Mouse (Mus musculus) forebrain, embryonic 16.5 days (tissue): Measurements from ENCODE around the gene Gbp2b. TPM values are rescaled to one million over a fixed set of nuclear protein-coding genes. Genes with fewer than 3 reads are reported as not detected.
A peak's percentile ranks its signal among the peaks of the same experiment; 100 is the strongest.

Source experiments
- ATAC-seq: fragments of 200-750 bp; cut with Nextera tagmentation; 2 replicates; pipeline ENCODE4 v1.8.0; 2017; ENCODE audit warnings: mild to moderate bottlenecking, moderate library complexity
- H3K27ac ChIP-seq: fragments of 300-500 bp; sonication (generic); 2 replicates; pipeline ENCODE4 v1.5.1; 2014; ENCODE audit warnings: low read length, control low read depth
- H3K27me3 ChIP-seq: fragments of 300-500 bp; sonication (generic); replicated peaks from 2 replicates; pipeline ENCODE4 v1.6.1; 2014; ENCODE audit warnings: low read length; ENCODE audit not compliant: control insufficient read depth, insufficient read depth
- H3K36me3 ChIP-seq: fragments of 300-500 bp; sonication (generic); 2 replicates; pipeline ENCODE4 v1.6.1; 2014; ENCODE audit not compliant: control insufficient read depth, insufficient read depth
- H3K4me1 ChIP-seq: fragments of 300-500 bp; sonication (generic); replicated peaks from 2 replicates; pipeline ENCODE4 v1.6.1; 2014; ENCODE audit warnings: low read length; ENCODE audit not compliant: control insufficient read depth, insufficient read depth
- H3K4me2 ChIP-seq: fragments of 300-500 bp; sonication (generic); 2 replicates; pipeline ENCODE4 v1.6.1; 2014; ENCODE audit warnings: mild to moderate bottlenecking, low read length, control low read depth
- H3K4me3 ChIP-seq: fragments of 300-500 bp; sonication (generic); replicated peaks from 2 replicates; pipeline ENCODE4 v1.5.1; 2014; ENCODE audit warnings: mild to moderate bottlenecking, low read length, control low read depth
- H3K9ac ChIP-seq: fragments of 300-500 bp; sonication (generic); replicated peaks from 2 replicates; pipeline ENCODE4 v1.6.1; 2014; ENCODE audit warnings: low read depth, low read length, control low read depth
- H3K9me3 ChIP-seq: fragments of 300-500 bp; sonication (generic); 2 replicates; pipeline ENCODE4 v1.6.1; 2016; ENCODE audit warnings: low read length; ENCODE audit not compliant: control insufficient read depth
- WGBS: fragments of 180-500 bp; shearing (Covaris S2); extraction: QIAGEN DNeasy Blood & Tissue Kit; methylation state at CpG from one replicate; pipeline ENCODE4 v1.1.7; 2014; 5-methylcytosine and 5-hydroxymethylcytosine counted together
- polyA plus RNA-seq: library from polyadenylated mRNA; unstranded; fragments of >200 nt; fragmentation: Nextera tagmentation; extraction: Ambion mirVana; gene quantifications from 2 replicates; pipeline ENCODE4 v1.2.1, GENCODE M21; 2015

The Gbp2b gene
- not detected in 2 replicates for polyA plus RNA-seq

DNA sequence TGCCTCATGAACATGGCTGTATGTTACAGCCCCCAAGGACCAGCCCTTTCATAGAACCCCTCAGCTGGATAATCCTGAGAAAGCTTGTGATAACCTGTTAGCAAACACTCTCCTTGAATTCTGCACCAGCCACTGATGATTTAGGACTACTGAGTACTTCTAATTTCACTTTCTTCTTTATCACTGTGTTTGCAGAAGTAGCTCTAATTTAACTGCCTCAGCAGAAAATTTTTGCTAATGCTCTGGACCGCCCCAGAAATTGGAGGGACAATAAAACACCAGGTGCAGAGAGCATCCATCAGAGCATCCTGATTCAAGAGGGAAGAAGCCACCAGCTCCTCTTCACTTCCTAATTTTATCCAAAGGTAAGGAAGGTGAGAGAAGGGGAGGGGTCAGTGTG is at the start of gene Gbp2b:
Gene Gbp2b (plus strand): TSS at position 301 of the 400 bp plus-strand sequence.
- Histone ChIP-seq H3K27me3 (no peaks in the 10 kb centered on the region), H3K9ac (no peak within 1 kb of the TSS), H3K4me1 (no peaks in the 10 kb centered on the region), H3K36me3 (no peaks in the 10 kb centered on the region), H3K4me2 (no peak within 1 kb of the TSS), H3K27ac (no peak within 1 kb of the TSS), H3K4me3 (no peak within 1 kb of the TSS), H3K9me3 (no peaks in the 10 kb centered on the region)
- ATAC-seq: no peak
- 83% methylated on average over 1 of the region's 1 CpGs for WGBS

DNA sequence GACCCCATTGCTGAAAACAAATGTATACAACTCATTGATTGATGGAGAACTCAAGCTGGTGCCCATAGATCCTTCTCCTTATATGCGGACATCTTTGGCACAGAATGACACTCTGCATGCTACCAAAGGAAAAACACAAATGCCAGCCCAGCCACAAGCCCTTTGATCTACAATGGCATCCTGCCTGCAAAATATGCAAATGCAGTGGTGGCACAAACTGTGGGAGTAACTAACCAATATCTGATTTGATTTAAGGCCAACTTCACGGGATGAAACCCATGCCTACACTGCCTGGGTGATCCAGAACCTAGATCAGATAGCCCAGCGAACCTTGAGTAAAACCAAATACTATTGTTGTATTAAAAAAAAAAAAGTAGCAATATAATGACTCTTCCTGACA is 48.0 kb upstream of the Gbp2b start:
- no peaks in the 10 kb centered on the region for H3K36me3 ChIP-seq
- no peaks in the 10 kb centered on the region for H3K9me3 ChIP-seq
- no peak for ATAC-seq
- H3K4me2 ChIP-seq: no peak overlapping the region
- H3K27me3 ChIP-seq: no peaks in the 10 kb centered on the region
- no peak overlapping the region for H3K9ac ChIP-seq
- WGBS: 63% methylated on average over 3 of the region's 3 CpGs
- H3K4me3 ChIP-seq: no peak overlapping the region
- peaks cover 3% of the 10 kb centered on the region; the same call in 1 of the 2 replicates for H3K4me1 ChIP-seq
- H3K27ac ChIP-seq: no peak overlapping the region

DNA sequence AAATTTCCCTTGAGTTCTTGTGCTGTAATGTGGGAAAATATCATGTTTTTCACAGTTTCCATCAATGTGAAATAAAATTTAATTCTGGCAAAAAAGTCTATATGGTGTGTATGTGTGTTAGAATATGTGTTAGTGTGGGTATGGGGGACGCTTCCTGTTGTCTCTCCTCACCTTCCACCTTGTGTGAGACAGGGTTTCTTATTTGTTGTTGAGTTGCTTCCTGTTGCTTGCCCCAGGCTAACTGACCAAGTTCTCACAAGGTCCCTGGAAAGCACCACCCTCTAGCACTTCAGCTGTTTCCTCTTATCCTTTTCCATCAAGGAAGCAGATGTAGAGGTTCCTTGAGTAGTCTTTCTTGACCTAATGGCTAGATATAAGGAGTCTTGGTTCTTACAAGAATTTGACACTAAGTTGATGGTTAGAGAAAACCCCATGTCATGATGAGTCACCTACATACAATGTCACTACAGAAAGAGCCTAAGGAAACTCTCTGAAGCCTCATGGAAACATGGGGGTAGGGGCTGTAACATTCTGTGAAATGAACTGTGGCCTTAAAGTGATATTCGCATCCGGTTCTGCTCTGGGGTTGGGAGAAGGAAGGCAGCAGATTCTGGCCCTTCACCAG is 44.5 kb upstream of the Gbp2b start:
- Histone ChIP-seq H3K4me3 (no peak overlapping the region), H3K36me3 (no peaks in the 10 kb centered on the region), H3K9me3 (no peaks in the 10 kb centered on the region), H3K27ac (no peak overlapping the region), H3K4me2 (no peak overlapping the region), H3K27me3 (no peaks in the 10 kb centered on the region), H3K9ac (no peak overlapping the region), H3K4me1 (peaks cover 3% of the 10 kb centered on the region; the same call in 1 of the 2 replicates)
- ATAC-seq: no peak
- WGBS: 92% methylated on average over 3 of the region's 3 CpGs

DNA sequence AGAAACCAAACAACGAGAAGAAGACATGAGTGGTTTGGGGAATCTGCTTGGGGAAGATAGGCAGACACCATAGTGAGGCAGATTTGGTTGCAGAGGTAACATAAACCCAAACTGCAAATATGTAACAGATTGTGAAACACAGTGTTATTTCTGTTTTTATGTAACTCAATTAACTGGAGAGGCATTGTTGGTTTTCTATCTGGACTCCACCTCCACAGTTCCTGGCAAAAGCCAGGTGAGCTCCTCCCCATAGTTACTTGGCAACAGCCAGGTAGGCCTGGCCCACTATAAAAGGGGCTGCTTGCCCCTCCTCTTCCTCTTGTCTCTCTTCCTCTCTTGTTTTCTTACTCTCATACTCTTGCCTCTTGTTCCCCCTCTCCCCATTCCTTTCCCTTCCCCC is 40.0 kb upstream of the Gbp2b start:
- no peak overlapping the region for H3K9ac ChIP-seq
- no peaks in the 10 kb centered on the region for H3K27me3 ChIP-seq
- no peak overlapping the region for H3K4me3 ChIP-seq
- H3K4me2 ChIP-seq: no peak overlapping the region
- no peaks in the 10 kb centered on the region for H3K9me3 ChIP-seq
- no peak overlapping the region for H3K27ac ChIP-seq
- no peak for ATAC-seq
- WGBS: 85% methylated on average over 1 of the region's 1 CpGs
- no peaks in the 10 kb centered on the region for H3K4me1 ChIP-seq
- no peaks in the 10 kb centered on the region for H3K36me3 ChIP-seq

DNA sequence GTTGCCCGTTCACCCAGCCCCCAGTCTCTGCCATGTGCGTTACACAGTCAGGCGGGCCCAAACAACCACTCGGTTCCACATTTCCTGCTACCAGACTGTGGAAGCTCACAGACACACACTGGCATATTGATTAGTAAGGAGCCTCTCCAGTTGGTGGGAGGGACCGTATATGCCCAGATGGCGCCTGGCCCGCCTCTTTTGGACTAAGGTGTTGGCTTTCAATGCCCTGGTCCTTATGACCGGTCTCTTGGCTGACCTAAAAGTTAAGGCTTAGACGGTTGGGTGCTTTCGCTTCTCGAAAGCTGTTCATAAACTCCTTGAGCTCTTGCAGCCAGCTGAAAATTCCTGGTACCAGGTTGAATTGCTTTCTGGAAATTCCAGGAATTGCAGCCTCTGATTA is 39.0 kb upstream of the Gbp2b start:
- WGBS: 83% methylated on average over 11 of the region's 11 CpGs
- Histone ChIP-seq H3K4me2 (no peak overlapping the region), H3K27me3 (no peaks in the 10 kb centered on the region), H3K9me3 (no peaks in the 10 kb centered on the region), H3K4me1 (0 out of 2 replicates have a peak, but pooled peaks cover 3% of the 10 kb centered on the region), H3K27ac (no peak overlapping the region), H3K36me3 (no peaks in the 10 kb centered on the region), H3K4me3 (no peak overlapping the region), H3K9ac (no peak overlapping the region)
- no peak for ATAC-seq

DNA sequence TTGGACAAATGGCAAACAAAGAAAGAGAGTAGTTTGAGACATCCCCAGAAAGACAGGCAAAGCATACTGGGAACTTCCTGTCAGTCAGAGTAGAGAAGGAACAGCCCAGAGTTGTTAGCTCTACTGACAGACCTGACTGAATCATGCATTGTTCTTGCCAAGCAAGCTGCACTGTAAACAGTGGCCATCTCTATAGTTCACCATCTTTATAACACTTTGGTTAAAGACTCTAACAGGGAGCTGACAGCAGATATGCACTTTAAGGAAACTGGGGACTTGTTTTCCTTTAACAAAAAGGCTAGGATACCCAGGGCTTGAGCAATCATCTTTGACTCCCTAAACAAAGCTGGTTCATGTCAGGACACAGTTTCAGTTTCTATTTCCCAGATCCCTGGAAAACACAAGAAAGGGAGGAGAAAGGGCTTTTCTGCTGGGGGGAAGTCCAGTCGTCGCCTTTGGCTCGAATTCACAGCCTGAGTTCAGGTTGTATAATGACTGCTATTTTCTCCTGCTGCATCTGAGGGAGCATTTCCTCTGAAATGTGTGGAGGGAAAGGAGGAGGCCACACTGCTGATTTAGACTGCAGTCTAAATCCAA is 34.9 kb upstream of the Gbp2b start, which contains the start of gene Gbp3:
Gene Gbp3 (plus strand): TSS at position 395 of the 597 bp plus-strand sequence.
- H3K9me3 ChIP-seq: no peaks in the 10 kb centered on the region
- peak within 1 kb of the TSS; percentile 16 for H3K4me3 ChIP-seq
- H3K27ac ChIP-seq: no peak within 1 kb of the TSS
- 0 out of 2 replicates have a peak within 1 kb of the TSS, but pooled peaks have one; percentile 22 for H3K9ac ChIP-seq
- H3K4me1 ChIP-seq: 0 out of 2 replicates have a peak, but pooled peaks cover 3% of the 10 kb centered on the region
- 15% methylated on average over 3 of the region's 3 CpGs for WGBS
- no peaks in the 10 kb centered on the region for H3K36me3 ChIP-seq
- no peak for ATAC-seq
- peak within 1 kb of the TSS; percentile 38 for H3K4me2 ChIP-seq
- H3K27me3 ChIP-seq: no peaks in the 10 kb centered on the region

GRCm38 (mm10) chr3:142560296-142560948 is 34.2 kb upstream of the Gbp2b start:
- no peaks in the 10 kb centered on the region for H3K36me3 ChIP-seq
- peak; percentile 89 for ATAC-seq
- 18% methylated on average over 12 of the region's 12 CpGs for WGBS
- H3K27ac ChIP-seq: no peak overlapping the region
- no peaks in the 10 kb centered on the region for H3K27me3 ChIP-seq
- H3K4me2 ChIP-seq: peak overlapping the region; percentile 38
- no peaks in the 10 kb centered on the region for H3K9me3 ChIP-seq
- 0 out of 2 replicates have a peak, but pooled peaks cover 3% of the 10 kb centered on the region for H3K4me1 ChIP-seq
- H3K4me3 ChIP-seq: peak overlapping the region; percentile 16
- no peak overlapping the region for H3K9ac ChIP-seq

DNA sequence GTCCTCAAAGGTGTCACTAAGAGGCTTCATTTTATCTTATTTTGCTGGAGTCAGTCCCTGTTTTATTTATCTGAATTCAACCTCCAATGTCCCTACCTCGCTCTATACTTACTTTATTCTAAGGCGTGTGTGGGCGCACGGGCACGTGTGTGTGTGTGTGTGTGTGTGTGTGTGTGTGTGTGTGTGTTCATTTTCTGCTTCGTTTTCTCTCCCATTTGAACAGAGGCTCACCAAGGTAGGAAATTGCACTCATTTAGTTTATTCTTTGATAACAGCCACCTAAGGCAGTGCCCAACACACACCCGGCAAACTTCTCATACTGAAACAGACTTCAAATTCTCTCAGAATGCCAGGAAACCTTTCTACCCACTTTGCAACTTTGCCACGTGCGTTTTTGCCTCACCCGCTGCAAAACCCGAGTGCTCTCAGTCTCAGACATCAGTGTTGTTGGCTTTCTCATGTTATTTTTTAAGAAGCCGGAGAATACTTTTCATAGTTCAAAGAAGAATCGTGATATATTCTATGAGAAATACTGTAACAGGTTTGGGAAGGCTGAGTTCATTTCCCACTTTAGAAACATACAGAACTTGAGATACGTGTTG is 33.5 kb upstream of the Gbp2b start:
- H3K36me3 ChIP-seq: no peaks in the 10 kb centered on the region
- no peak overlapping the region for H3K4me3 ChIP-seq
- H3K9me3 ChIP-seq: no peaks in the 10 kb centered on the region
- no peak overlapping the region for H3K9ac ChIP-seq
- 0 out of 2 replicates have a peak, but pooled peaks cover 3% of the 10 kb centered on the region for H3K4me1 ChIP-seq
- no peak overlapping the region for H3K27ac ChIP-seq
- no peaks in the 10 kb centered on the region for H3K27me3 ChIP-seq
- WGBS: 92% methylated on average over 14 of the region's 14 CpGs
- ATAC-seq: no peak
- H3K4me2 ChIP-seq: no peak overlapping the region

DNA sequence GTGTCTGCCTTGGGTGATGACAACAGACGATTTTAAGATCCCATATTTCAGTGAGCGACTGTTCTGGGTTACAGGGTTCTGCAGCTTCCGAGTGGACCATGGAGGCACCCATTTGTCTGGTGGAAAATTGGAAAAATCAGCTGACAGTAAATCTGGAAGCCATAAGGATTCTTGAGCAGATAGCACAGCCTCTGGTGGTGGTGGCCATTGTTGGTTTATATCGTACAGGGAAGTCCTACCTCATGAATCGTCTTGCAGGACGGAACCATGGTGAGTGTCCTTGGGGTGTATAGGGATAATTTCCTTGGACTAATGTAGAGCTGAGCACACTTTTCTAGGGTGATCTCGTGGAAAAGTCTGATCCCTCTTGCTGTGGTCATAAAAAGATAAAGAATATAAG is 33.0 kb upstream of the Gbp2b start:
- WGBS: 88% methylated on average over 7 of the region's 7 CpGs
- no peak overlapping the region for H3K27ac ChIP-seq
- H3K4me3 ChIP-seq: no peak overlapping the region
- no peak overlapping the region for H3K9ac ChIP-seq
- no peaks in the 10 kb centered on the region for H3K36me3 ChIP-seq
- H3K4me1 ChIP-seq: 0 out of 2 replicates have a peak, but pooled peaks cover 3% of the 10 kb centered on the region
- no peak for ATAC-seq
- H3K4me2 ChIP-seq: no peak overlapping the region
- H3K27me3 ChIP-seq: no peaks in the 10 kb centered on the region
- H3K9me3 ChIP-seq: no peaks in the 10 kb centered on the region
